Mouse (Mus musculus): ENCODE results near the gene Setd3. TPM values are rescaled to one million over a fixed set of nuclear protein-coding genes. Genes with fewer than 3 reads are reported as not detected.

Gene Setd3
- 82.6 and 83.6 TPM in 2 replicates for polyA plus RNA-seq (2015; fragmentation: Nextera tagmentation; extraction: Ambion mirVana)

DNA sequence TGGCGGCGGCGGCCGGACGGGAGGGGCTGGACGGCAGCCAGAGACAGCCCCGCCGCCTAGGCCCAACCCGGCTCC, at the start of gene Setd3:
Gene Setd3 (minus strand): TSS at position 69 of the 75 bp plus-strand sequence.
- no peak for DNase-seq (ENCODE audit: low spot score)

DNA sequence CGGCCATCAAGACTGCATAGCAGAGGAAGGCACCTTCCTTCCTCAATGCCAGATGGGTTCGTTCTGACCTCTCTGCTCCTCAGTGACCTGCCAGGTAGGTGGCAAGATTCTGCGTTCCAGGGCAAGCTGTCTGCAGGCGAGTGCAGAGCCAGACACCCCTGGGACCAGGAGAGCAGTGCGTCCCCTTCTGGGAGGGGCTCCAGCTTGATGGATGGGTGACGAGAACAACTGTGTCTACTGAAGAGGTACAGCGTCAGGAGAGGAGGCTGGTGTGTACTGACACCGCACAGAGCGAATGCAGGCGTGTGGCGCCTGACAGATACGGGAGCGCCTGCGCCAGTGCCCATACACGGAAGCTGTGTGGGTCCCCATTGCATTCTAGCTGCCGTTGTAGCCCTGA, 48.4 kb upstream of the Setd3 start:
- no peak for DNase-seq (ENCODE audit: low spot score)

DNA sequence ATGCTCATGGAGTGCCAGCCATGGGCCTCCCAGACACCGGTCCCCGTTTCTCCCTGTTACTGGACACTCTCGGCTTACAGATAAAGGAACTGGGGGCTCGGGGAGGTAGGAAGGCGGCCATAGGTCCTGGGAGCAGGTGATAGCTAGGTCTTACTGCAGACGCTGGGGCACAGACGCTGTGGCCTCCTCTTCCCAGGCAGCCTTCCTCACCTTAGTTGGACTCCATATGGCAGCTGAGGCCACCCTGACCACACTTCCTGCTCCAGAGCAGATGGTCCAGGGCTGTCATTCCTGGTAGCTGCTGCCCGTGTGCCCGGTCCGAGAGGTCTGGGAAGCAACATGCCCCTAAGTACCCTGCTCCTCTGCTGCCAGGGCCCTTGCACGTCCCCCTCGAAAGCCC, 47.8 kb upstream of the Setd3 start:
- DNase-seq (ENCODE audit: low spot score): no peak

DNA sequence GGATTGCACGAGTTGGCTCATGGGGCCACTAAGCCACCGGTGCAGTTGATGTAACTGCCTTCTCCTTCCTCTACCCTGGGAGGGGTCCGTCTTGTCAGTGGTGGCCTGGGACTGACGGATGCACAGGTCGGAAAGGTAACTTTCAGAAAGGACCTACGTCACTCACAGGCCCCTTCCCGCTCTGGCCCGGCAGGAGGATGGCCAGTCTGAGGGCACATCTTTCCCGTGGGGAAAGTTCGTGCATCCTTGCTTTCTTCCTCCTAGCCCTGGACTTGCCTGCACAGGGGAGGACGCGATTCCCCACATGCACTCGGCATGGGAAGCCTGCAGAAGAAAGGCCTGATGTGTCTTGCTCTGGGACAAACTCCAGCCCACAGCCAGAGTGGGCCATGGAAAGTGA, 47.1 kb upstream of the Setd3 start:
- no peak for DNase-seq (ENCODE audit: low spot score)

DNA sequence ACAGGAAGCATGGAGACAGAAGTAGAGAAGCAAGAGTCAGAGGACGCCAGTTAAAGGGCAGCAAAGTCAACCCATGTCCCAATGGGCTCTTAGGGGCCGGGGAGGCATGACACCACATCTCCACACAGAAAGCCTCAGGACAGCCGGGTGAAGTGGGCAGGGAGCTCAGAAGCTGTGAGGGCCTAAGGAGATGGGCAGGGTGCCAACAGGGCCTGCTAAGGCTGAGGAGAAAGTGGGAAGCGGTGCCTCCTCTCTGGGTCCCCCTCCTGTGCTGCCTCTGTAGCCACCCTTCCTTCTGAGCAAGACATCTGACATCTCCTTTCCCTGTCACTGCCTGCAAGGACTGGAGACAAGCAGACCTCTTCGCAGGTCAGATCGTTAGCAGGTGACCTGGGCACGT, 46.7 kb upstream of the Setd3 start:
- no peak for DNase-seq (ENCODE audit: low spot score)

DNA sequence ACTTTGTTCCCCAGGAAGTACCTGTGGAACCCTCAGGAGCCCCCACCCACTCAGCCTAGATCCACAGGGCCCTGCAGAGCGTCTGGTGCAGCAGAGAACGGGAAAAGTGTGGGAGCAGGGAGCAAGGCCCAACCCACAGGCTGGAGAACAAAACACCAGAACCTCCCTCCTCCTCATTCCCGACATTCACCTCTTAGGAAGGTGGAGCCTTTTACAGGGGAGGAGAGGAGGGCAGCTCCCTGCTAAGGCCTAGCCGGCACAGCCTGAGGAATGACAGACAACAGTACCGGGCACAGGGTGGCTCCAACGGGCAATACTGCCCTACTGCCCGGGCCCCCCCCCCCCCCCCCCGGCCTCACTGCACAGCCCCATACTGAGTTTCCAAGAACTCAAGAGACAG, 44.2 kb upstream of the Setd3 start:
- no peak for DNase-seq (ENCODE audit: low spot score)

DNA sequence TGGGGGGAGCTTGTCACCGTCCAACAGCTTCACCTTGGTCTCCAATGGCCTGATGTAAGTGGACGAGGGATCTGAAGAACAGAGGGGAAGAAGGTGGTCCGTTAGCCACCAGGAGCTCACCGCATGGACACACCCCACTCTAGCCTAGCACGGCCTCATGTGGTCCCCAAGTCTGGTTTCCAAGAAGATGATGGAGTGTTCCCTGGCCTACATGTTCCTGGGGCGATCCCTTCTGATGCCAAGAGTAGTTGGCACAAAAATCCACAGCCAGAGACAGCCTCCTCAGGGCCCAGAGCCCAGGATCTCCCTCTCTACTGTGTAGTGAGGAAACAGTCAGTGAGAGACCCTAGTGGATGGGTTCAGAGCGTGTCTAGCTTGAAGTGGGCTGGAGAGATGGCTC, 42.6 kb upstream of the Setd3 start:
- no peak for DNase-seq (ENCODE audit: low spot score)

DNA sequence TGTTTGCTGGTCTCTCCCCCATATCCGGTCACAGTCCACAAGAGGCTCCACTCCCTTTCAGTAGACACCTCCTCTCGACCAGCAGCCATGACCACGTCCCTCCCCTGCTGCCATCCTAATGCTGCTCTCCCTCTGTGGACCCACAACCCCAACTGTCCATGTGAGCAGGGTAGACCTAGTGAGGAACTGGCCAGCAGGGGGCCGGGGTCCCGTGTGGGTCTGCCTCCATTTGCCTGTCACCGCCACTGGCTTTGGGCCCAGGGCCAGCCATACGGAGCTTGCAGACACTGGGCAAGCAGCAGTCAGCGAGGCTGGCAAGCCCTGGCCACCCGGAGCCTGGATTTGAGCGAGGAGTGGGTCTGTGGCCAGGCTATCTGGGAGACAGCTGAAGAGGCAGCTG, 42.1 kb upstream of the Setd3 start:
- no peak for DNase-seq (ENCODE audit: low spot score)

DNA sequence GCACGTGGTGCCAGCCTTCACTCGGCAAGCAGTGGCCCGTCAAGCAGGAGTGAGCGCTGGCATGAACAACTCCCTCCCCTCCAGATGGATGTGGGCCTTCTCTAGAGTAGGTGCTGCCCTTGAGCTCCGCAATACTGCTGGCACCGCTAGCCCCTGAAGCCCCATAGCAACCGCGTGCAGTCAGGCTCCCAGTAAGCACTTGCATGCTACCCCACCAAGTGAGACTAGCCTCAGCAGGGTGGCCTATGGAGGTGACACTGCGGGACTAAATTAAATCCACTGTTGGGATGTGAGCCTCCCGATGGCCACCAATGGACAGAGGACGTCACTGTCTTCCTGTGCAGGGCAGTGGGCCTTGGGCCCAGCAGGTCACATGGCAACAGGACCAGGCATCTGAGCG, 41.5 kb upstream of the Setd3 start:
- no peak for DNase-seq (ENCODE audit: low spot score)

DNA sequence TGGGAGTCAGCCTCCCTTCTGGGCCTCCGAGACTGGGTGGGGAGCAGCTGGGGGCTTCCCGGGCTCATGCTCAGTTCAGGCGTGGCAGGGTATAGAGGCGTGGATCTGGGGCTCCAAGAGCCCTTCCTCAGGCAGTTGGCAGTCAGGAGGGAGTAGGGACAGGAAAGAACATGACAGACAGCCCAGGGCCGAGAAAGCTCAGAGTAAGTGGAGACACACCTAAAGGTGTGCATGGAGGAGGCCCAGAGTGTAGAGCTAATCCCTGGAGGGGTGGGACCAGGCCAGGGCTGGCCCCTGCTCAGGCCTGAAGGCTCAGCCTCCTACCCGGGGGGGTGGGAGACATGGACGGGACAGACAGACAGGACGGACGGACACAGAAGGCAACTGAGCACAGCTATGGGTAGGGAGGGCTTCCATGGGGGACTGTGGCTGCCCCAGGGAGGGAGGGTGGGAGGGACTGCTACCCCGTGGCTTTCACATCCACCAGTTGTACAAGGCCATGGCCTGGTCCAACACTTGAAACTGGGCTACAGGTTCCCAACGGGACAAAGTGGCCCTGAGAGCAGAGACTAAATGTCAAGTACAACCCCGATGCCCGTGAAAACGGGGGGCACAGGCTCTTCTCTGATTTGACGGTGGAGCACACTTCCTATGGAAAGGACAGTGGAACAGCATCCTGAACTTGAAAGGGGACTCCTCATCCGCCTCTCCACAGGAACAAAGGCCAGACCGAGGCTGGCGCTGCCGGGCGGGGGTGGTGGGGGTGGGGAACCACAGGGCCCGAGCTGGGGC, 40.9 kb upstream of the Setd3 start:
- DNase-seq (ENCODE audit: low spot score): no peak

DNA sequence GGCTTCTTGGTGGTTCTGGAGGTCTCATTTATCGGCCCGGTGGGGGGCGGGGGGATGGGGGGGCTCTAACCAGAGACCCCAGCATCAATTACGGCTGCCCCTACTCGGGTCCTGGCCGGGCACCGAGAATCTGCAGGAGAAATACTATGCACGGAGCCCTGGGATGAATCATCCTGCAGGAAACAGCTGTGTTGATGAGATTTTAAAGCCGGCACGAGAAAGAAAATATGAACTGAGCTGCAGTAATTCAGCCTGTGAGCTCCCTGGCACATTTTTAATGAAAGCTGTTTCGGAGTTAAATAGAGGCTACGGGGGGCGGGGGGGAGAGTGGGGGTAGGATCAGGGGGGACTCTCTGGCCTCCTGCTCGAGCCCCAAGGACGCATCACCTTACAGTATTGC, 40.0 kb upstream of the Setd3 start:
- no peak for DNase-seq (ENCODE audit: low spot score)

DNA sequence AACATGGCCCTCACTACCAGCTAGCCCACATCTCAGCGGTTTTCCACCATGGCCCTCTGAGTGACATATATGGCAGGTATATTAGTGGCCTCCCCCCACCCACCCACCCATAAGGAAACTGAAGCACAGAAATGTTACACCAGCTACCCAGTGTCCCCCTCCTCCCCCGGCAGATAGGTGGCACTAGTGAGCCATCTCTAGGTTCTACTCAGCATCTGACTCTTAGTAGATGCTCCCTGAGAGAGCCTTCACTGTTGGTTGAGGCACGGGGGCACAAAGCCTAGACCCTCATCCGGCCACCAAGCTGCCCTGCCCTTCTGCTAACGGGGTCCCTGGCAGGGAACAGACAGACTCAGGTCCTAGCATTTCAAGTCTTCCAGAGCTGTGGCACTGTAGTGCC, 38.5 kb upstream of the Setd3 start:
- DNase-seq (ENCODE audit: low spot score): peak; percentile 68

DNA sequence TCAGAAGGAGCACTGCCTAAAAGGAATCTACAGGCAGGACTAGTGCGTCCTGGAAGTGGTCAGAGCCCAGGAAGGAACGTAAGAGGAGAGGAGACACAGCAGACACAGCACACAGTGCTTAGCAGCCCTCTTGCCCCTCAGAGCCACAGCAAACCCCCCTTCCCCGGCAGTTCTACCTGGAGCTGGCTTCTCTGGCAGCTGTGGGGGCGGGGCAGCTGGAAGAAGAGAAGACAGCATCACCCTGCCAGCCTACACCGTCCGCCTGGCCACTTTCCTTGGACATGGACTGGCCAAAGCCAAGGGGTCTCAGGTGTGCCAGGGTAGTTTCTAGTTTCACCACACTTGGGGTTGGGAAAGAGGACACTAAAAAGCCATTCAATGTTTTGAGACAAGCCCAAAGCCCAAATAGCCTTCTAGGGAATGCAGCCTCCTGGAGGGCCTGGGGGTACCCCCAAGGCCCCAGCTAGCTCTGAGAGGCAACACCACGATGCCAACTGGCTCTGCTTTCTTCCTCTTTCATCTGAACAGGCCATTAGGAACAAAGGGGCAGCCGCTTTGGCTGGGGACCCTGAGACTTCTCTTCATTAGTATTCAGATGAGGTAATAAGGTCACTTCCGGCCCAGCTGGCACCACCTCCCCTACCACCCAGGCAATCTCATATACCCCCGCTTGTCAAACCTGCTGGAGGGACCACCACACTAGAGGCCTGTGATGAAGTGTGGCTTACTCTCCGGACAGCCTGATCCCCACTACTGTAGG, 37.7 kb upstream of the Setd3 start:
- no peak for DNase-seq (ENCODE audit: low spot score)

DNA sequence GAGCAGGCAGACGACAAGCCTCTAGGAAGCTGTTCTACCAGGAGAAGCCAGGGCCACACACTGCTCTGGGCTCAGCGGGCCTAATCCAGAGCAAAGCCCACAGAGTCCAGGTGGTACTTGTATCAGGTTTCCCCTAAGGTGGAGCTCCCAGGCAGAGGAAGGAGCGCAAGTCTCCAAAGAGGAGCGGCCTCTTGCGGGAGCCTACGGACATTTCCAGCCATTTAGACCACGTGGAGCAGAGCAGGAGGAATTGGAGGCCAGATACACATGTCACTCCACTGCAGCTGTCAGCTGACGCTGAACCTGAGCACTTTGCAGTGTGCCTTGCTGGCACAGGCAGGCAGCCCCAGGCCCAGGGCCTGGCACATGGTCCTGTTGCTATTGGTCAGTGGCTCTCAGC, 36.0 kb upstream of the Setd3 start:
- DNase-seq (ENCODE audit: low spot score): no peak

DNA sequence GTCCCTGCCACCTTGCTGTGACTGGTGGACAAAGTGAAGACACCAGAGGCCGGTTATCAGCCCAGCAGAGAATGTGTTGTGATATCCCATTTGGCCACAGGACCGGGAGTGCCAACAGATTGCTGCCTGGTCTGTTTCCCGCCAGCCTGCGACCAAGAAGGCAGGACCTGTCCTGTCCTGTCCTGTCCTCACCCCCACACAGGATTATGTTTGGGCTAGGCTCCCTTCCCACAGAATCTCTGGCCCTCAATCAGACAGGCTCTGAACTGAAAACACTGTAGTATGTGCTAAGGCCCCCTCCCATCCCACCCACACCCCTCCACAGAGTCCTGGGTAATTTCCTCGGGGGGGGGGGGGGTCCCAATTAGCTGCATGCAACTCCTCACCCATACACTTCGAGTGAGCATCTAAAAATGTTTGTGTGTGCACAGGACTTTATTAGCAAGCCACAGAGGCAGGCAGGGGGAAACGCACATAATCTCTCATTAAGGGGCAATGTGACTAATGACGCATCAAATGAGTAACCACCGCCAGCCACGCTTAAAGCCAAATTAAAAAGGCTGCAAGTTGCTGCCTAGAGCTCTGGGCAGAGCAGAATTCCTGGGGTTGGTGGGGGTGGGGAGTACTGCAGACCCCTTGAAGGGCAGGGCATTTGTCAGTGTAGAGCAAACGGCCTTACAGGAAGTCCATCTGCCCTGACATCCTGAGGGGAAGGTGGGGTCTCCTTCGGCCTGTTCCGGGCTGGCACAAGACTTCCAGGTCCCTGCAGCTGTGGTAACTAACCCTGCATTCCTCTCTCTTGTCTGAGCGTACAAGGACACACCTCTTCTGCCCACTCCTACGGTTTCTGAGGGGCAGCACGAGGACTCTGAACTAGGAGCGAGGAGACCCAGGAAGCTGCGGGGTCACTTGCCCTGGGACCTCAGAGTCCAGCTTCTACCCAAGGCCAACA, 34.3 kb upstream of the Setd3 start:
- DNase-seq (ENCODE audit: low spot score): no peak

DNA sequence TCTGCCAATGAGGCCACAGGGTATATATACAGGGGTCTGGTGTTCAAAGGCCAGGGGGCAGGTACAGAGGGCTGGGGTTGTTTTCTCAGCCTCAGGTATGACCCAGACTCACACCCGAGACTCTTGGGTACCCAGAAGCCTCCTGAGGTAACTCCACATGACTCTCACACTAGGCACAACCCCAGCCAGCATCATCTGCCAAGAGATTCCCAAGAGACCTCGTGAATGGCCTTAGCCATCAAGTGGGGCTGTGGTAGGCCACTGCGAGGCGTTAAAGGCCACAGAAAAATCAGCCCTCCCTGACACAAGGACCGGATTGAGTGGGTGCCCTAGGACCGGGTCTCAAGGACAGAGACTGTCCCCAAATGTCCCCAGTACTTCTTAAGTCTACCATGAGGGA, 33.4 kb upstream of the Setd3 start:
- DNase-seq (ENCODE audit: low spot score): no peak

DNA sequence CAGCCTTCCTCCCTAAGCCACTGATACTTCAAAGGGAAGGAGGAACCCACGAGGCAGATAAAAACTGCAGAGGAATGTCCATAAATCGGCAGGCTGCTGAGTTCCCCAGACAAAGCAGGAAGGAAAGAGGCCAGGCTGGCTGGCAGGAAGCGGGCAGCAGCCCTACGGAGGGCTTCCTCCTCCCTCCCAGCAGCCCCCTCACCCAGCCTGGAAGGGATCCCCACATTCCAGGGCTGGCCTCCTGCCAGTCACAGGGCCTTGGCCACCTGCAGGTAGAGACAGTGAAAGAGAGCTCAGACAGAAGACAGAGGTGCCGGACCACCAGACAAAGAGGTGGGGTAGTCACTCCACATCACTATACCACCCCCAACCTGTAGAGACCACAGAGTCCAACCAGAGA, 33.0 kb upstream of the Setd3 start:
- DNase-seq (ENCODE audit: low spot score): no peak

DNA sequence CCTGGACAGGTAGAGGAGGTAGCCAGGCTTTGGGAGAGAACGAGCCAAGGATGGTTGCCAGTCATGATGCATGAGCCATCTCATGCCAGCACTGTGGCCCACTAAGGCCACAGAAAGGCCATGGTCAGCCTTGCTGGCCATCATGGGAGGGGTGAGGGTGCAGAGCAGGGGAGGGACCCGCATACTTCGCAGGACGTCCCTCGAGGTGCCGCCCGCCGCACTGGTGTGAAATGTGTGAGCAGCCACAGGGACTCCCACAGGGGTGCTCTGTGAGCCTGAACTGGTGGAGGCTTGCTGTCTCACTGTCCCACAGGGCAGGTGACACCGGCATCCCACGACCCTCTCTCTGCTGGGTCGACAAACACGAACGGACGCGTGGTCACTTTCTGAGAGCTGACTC, 31.5 kb upstream of the Setd3 start:
- no peak for DNase-seq (ENCODE audit: low spot score)

DNA sequence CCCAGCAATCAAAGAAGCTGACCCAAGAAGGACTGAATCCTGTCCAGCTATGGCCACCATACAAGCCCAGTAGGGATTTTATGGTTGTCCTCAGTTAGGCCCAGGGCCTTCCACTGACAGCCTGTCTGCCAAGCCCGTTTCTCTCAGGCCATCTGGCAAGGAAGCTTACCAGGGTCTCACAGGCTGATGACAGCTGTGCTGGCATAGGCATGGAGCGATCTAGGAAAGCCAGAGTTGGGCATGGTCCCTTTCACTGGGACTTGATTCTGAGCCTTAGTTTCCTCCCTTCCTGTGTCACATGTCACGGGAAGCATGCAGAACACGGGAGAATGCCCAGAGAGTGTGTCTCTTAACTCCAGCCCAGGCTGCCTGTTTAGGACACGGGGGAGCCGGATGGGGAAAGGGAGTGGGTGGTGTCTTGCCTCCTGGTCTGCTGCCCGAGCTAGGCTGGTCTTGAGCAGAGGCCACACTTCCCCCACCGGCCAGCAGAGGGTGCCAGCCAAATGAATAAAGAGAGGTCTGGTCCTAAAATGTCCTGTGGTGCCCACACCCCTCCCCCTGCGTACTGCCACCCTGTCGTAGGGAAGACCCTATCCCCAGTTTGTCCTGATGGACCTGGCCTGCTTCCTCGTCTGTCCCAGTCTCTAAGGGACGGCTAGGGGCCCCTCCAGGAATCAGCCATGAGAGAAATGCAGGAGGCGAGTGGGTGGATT, 29.8 kb upstream of the Setd3 start:
- DNase-seq (ENCODE audit: low spot score): peak; percentile 50

DNA sequence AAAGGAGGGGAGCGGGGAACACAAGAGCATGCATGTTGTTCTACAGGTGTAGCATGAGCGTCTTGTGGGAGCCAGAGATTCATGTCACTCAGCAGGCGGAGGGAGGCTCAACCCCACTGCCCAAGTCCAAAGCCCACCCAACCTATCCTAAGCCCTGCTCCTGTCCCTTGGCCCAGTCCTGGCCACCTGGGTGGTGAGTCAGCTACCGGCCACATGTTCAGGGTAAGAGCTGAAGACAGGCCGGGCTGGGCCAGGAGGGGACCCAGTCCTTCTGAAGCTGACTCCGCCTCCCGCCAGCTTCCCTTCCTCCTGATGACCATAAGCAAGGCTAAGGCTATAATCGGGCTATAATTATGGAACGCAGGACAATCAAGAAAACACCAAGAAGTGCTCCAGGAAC, 29.1 kb upstream of the Setd3 start:
- DNase-seq (ENCODE audit: low spot score): no peak

DNA sequence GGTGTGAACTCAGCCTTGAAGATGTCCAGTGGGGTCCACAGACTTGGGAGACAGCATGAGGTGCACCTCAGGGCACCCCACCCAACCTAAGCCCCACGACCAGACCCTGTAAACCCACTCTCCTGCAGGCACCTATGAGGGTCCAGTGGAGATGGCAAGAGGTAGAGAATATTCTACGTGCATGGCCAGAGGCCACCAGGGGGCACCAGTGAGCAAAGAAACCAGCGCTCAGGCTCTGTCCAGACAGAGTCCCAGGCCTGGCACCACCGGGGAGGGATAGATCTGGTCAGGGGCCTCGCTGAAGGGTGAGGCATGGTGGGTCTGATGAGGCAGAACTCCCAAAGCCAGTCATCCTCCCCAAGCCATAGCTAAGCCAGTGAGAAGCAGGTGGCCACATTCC, 27.5 kb upstream of the Setd3 start:
- DNase-seq (ENCODE audit: low spot score): peak; percentile 61

DNA sequence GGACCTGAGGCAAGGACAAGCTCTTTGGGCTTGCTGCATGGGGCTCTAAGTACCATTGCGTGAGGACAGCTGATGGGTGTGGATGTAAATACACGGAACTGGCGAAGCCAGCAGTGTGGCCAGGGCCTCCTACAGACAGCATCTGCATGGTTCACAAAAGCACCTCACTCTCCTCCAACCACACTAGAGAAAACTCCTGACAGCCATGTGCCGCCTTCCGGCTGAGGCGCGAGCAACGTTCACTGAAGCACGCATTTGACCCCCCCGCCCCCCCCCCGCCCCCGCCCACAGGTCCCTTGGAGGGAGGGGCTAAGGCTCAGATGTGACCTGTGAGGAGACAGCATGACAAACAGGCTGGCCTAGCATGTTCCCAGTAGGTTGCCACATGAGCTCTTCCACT, 25.9 kb upstream of the Setd3 start:
- DNase-seq (ENCODE audit: low spot score): no peak

Data from thymus, postnatal 0 days (tissue).